In genomic region chr2:154711701-154712100, GRCm38 (mm10) we compare ENCODE assay signal across 18 mouse cellular contexts. TPM values are rescaled to one million over a fixed set of nuclear protein-coding genes. Genes with fewer than 3 reads are reported as not detected.
DNase-seq lines count a peak whose midpoint lies in the region; ATAC-seq and TF ChIP-seq lines count a peak whose summit lies in the region.
"Had no signal": no experiment of that assay in that cellular context is flagged by ENCODE, and none has a peak within 500 bp of the region (broad histone marks: within the 10 kb centered on the region; RNA-seq: fewer than 3 reads in every experiment).

No protein-coding gene starts in this region.

- no peak overlapping the region for H3K4me3 ChIP-seq in lung, embryonic 16.5 days (ENCODE audit: low read length)
- H3K4me3 ChIP-seq in lung, postnatal 0 days (ENCODE audit: low read depth, low read length) = no peak overlapping the region
- no peak overlapping the region for H3K4me3 ChIP-seq in forebrain, postnatal 0 days (ENCODE audit: low read depth, low read length)
- H3K4me3 ChIP-seq: embryonic facial prominence, embryonic 13.5 days had no signal

- no peaks in the 10 kb centered on the region for H3K9me3 ChIP-seq in lung, embryonic 16.5 days (ENCODE audit: control insufficient read depth, low read length)
- no peaks in the 10 kb centered on the region for H3K9me3 ChIP-seq in lung, postnatal 0 days (ENCODE audit: low read length)
- no peaks in the 10 kb centered on the region for H3K9me3 ChIP-seq in forebrain, postnatal 0 days (ENCODE audit: low read length)
- H3K9me3 ChIP-seq: embryonic facial prominence, embryonic 13.5 days had no signal

- H3K9ac ChIP-seq in lung, embryonic 16.5 days (ENCODE audit: low read length) = no peak overlapping the region
- H3K9ac ChIP-seq in lung, postnatal 0 days (replicated peaks; ENCODE audit: low read depth) = no peak overlapping the region
- H3K9ac ChIP-seq in forebrain, postnatal 0 days = no peak overlapping the region
- H3K9ac ChIP-seq: embryonic facial prominence, embryonic 13.5 days; liver, postnatal 0 days had no signal

- 48% methylated on average over 3 of the region's 3 CpGs for WGBS in lung, embryonic 16.5 days
- WGBS in lung, postnatal 0 days = 41% methylated on average over 3 of the region's 3 CpGs
- WGBS in forebrain, postnatal 0 days = 40% methylated on average over 3 of the region's 3 CpGs

- no peak for TF ChIP-seq CTCF in lung, postnatal 0 days (IDR thresholded peaks at IDR 0.05)
- no peak for TF ChIP-seq CTCF in forebrain, postnatal 0 days (IDR thresholded peaks at IDR 0.05; ENCODE audit: low read depth)

- TF ChIP-seq EP300 in lung, postnatal 0 days (IDR thresholded peaks at IDR 0.05) = no peak

- no peak overlapping the region for H3K4me2 ChIP-seq in lung, embryonic 16.5 days (ENCODE audit: low read depth, low read length)
- no peak overlapping the region for H3K4me2 ChIP-seq in lung, postnatal 0 days (replicated peaks; ENCODE audit: low read depth, low read length)
- H3K4me2 ChIP-seq in forebrain, postnatal 0 days (ENCODE audit: low read depth) = no peak overlapping the region
- H3K4me2 ChIP-seq: embryonic facial prominence, embryonic 13.5 days had no signal

- H3K27me3 ChIP-seq in lung, embryonic 16.5 days (ENCODE audit: control insufficient read depth, insufficient read depth, low read depth, low read length) = no peaks in the 10 kb centered on the region
- H3K27me3 ChIP-seq in lung, postnatal 0 days (replicated peaks; ENCODE audit: insufficient read depth, low read length) = no peaks in the 10 kb centered on the region
- H3K27me3 ChIP-seq in forebrain, postnatal 0 days (ENCODE audit: insufficient read depth, low read length) = no peaks in the 10 kb centered on the region
- H3K27me3 ChIP-seq: embryonic facial prominence, embryonic 13.5 days had no signal

- peak; percentile 10; the same call in 1 of the 2 replicates for ATAC-seq in lung, embryonic 16.5 days (ENCODE audit: low read depth)
- ATAC-seq in lung, postnatal 0 days = no peak
- ATAC-seq in forebrain, postnatal 0 days = no peak

- peaks cover 3% of the 10 kb centered on the region; the same call in 1 of the 2 replicates for H3K4me1 ChIP-seq in lung, embryonic 16.5 days (replicated peaks; ENCODE audit: control insufficient read depth, insufficient read depth, low read length)
- no peaks in the 10 kb centered on the region for H3K4me1 ChIP-seq in lung, postnatal 0 days (ENCODE audit: insufficient read depth, low read depth, low read length)
- H3K4me1 ChIP-seq in forebrain, postnatal 0 days (ENCODE audit: insufficient read depth) = no peaks in the 10 kb centered on the region

- no peak for DNase-seq in lung, postnatal 0 days (ENCODE audit: low spot score)
- peak; percentile 67 for DNase-seq in brain, adult 2 months (ENCODE audit: low read depth, low spot score)
- DNase-seq in cerebellum, adult 18-20 months = peak; percentile 68 to 75
- DNase-seq in cerebellum, postnatal 36 days = peak; percentile 63 to 68
- no peak for DNase-seq in forebrain, postnatal 0 days
- no peak for DNase-seq in embryo, embryonic 10.5 days (ENCODE audit: low spot score)

- H3K36me3 ChIP-seq in lung, embryonic 16.5 days (ENCODE audit: control insufficient read depth, insufficient read depth, low read length) = no peaks in the 10 kb centered on the region
- no peaks in the 10 kb centered on the region for H3K36me3 ChIP-seq in lung, postnatal 0 days (ENCODE audit: insufficient read depth, low read length)
- H3K36me3 ChIP-seq in forebrain, postnatal 0 days (ENCODE audit: insufficient read depth) = no peaks in the 10 kb centered on the region
- H3K36me3 ChIP-seq: embryonic facial prominence, embryonic 13.5 days had no signal

- H3K27ac ChIP-seq in lung, embryonic 16.5 days (ENCODE audit: low read length) = no peak overlapping the region
- H3K27ac ChIP-seq in lung, postnatal 0 days (ENCODE audit: low read length) = no peak overlapping the region
- no peak overlapping the region for H3K27ac ChIP-seq in forebrain, postnatal 0 days (ENCODE audit: low read depth, low read length)
- H3K27ac ChIP-seq: embryonic facial prominence, embryonic 13.5 days had no signal

RNA-seq across cellular contexts. Expression of gene Gm14214, which starts 58.1 kb away (rescaled TPM):
- not detected in 2 replicates for polyA plus RNA-seq in lung, embryonic 16.5 days (2015; fragmentation: Nextera tagmentation; extraction: Ambion mirVana)
- not detected in 2 replicates for polyA plus RNA-seq in lung, postnatal 0 days (2015; fragmentation: Nextera tagmentation; extraction: Ambion mirVana)
- total RNA-seq in forebrain, postnatal 0 days (2014; rRNA removed) = not detected in 2 replicates
- not detected in 2 replicates for polyA plus RNA-seq in forebrain, postnatal 0 days (2015; fragmentation: Nextera tagmentation; extraction: Ambion mirVana)
- total RNA-seq: adrenal gland, adult 2 months; ES-E14; gastrocnemius, postnatal 36 days; heart, postnatal 4 days; layer of hippocampus, postnatal 14 days; left cerebral cortex, postnatal 14 days had no signal
- polyA plus RNA-seq: adrenal gland, adult 2 months; embryonic facial prominence, embryonic 13.5 days; heart, embryonic 11.5 days; kidney, embryonic 14.5 days; large intestine, adult 2 months; liver, postnatal 0 days had no signal

Comparison
In these comparisons a context has a peak if more than half of its experiments do, and no peak if none do; other contexts are left out.
1. DNase-seq: peak in brain, adult 2 months (single experiment), cerebellum, adult 18-20 months (2 of 2) and cerebellum, postnatal 36 days (2 of 2); none in lung, postnatal 0 days (single experiment), forebrain, postnatal 0 days (single experiment) and embryo, embryonic 10.5 days (single experiment).